Mouse (Mus musculus) intestine, embryonic 14.5 days (tissue): Measurements from ENCODE around the gene Ssrp1. TPM values are rescaled to one million over a fixed set of nuclear protein-coding genes. Genes with fewer than 3 reads are reported as not detected.

ENCODE experiments used
- ATAC-seq: fragments of 200-750 bp; cut with Nextera tagmentation; replicated peaks from 2 replicates; pipeline ENCODE4 v1.8.0; 2017; ENCODE audit warnings: low read depth, moderate number of reproducible peaks, moderate TSS enrichment, moderate library complexity; ENCODE audit not compliant: low FRiP score, low TSS enrichment
- DNase-seq: peaks from one replicate; pipeline ENCODE4 v3.0.0-alpha.2; 2018; ENCODE audit warnings: low spot score
- H3K27ac ChIP-seq: fragments of 300-500 bp; sonication (generic); 2 replicates; pipeline ENCODE4 v1.5.1; 2014; ENCODE audit warnings: low read depth, mild to moderate bottlenecking, control low read depth
- H3K27me3 ChIP-seq: fragments of 300-500 bp; sonication (generic); replicated peaks from 2 replicates; pipeline ENCODE4 v1.6.1; 2014; ENCODE audit warnings: low read length, control low read depth; ENCODE audit not compliant: control insufficient read depth, insufficient read depth
- H3K36me3 ChIP-seq: fragments of 300-500 bp; sonication (generic); 2 replicates; pipeline ENCODE4 v1.6.1; 2014; ENCODE audit warnings: low read length, control low read depth; ENCODE audit not compliant: control insufficient read depth, insufficient read depth
- H3K4me1 ChIP-seq: fragments of 300-500 bp; sonication (generic); replicated peaks from 2 replicates; pipeline ENCODE4 v1.6.1; 2014; ENCODE audit warnings: low read length, control low read depth, mixed read lengths; ENCODE audit not compliant: control insufficient read depth, insufficient read depth
- H3K4me2 ChIP-seq: fragments of 300-500 bp; sonication (generic); 2 replicates; pipeline ENCODE4 v1.6.1; 2014; ENCODE audit warnings: low read length
- H3K4me3 ChIP-seq: fragments of 300-500 bp; sonication (generic); 2 replicates; pipeline ENCODE4 v1.5.1; 2014; ENCODE audit warnings: low read depth, low read length, control low read depth, mixed read lengths
- H3K9ac ChIP-seq: fragments of 300-500 bp; sonication (generic); 2 replicates; pipeline ENCODE4 v1.6.1; 2014; ENCODE audit warnings: mild to moderate bottlenecking, low read length
- H3K9me3 ChIP-seq: fragments of 300-500 bp; sonication (generic); 2 replicates; pipeline ENCODE4 v1.6.1; 2016; ENCODE audit warnings: low read length, control low read depth; ENCODE audit not compliant: control insufficient read depth
- WGBS: fragments of 180-500 bp; shearing (Covaris S2); extraction: QIAGEN DNeasy Blood & Tissue Kit; methylation state at CpG from one replicate; pipeline ENCODE4 v1.1.7; 2014; 5-methylcytosine and 5-hydroxymethylcytosine counted together
- polyA plus RNA-seq: library from polyadenylated mRNA; unstranded; fragments of >200 nt; fragmentation: Nextera tagmentation; extraction: Ambion mirVana; gene quantifications from 2 replicates; pipeline ENCODE4 v1.2.1, GENCODE M21; 2014

The Ssrp1 gene
- polyA plus RNA-seq, 1 experiment from 2014 or later, result 308 TPM

GRCm38 (mm10) chr2:85059677-85060076 lies 22.6 kb downstream of the Ssrp1 start:
- Histone ChIP-seq H3K27me3 (no peaks in the 10 kb centered on the region), H3K9ac (no peak overlapping the region), H3K9me3 (no peaks in the 10 kb centered on the region), H3K36me3 (peaks cover 83% of the 10 kb centered on the region), H3K4me3 (no peak overlapping the region), H3K4me1 (peaks cover 15% of the 10 kb centered on the region), H3K4me2 (no peak overlapping the region), H3K27ac (no peak overlapping the region)
- no peak for DNase-seq
- WGBS, result 90% methylated on average over 6 of the region's 6 CpGs
- ATAC-seq, result no peak

DNA sequence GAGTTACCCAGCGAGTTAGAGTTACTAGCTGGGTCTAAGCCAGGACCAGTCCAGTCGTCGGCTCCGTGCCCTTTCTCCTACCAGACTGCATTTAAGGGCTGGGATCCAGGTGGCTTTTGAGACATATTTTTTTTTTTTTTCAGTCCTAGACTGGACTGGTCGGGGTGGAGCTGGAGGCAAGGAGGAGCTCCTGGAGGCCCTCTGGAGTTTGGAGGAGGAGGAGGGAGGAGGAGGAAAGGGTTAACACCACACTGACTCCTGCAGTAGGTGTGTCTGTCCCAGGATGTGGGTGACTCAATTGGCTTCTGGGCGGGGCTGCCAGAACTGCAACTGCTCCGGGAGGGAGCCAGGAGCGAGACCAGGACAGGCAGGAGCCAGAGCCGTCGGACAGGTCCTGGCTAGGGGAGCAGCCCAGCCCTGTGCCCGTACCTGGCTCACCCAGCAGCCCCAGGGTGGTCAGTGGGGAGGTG lies 23.6 kb downstream of the Ssrp1 start:
- peak overlapping the region; percentile 47 for H3K27ac ChIP-seq
- peaks cover 15% of the 10 kb centered on the region for H3K4me1 ChIP-seq
- WGBS, result 5% methylated on average over 11 of the region's 11 CpGs
- H3K36me3 ChIP-seq, result peaks cover 81% of the 10 kb centered on the region
- H3K4me2 ChIP-seq, result peak overlapping the region; percentile 55
- ATAC-seq (peak; percentile 89), DNase-seq (peak; percentile 77)
- peak overlapping the region; percentile 31; the same call in 1 of the 2 replicates for H3K9ac ChIP-seq
- H3K4me3 ChIP-seq, result peak overlapping the region; percentile 27
- H3K27me3 ChIP-seq, result no peaks in the 10 kb centered on the region
- no peaks in the 10 kb centered on the region for H3K9me3 ChIP-seq

DNA sequence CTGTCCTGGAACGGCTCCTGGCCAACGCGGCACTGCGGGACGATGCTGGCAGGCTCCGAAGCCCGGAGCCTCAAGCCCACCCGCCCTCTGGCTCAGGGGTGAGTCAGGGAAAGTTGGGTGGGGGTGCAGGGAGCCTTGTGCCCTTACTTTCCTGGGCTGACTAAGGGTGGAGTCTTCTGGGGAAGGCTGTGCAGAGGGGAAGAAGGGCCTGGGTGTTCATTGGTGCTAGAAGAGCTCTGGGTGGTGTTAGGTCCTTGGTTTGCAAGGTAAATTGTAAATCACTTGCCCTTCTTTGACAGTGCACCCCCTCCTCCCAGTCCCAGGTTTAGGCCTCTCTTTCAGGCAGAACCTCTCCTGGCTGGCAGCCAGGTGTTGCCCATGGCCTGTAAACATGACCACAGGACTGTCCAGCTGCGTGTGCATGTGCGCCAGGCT lies 24.1 kb downstream of the Ssrp1 start:
- peak overlapping the region; percentile 31; the same call in 1 of the 2 replicates for H3K9ac ChIP-seq
- peak overlapping the region; percentile 27 for H3K4me3 ChIP-seq
- H3K4me2 ChIP-seq, result peak overlapping the region; percentile 55
- H3K36me3 ChIP-seq, result peaks cover 81% of the 10 kb centered on the region
- no peaks in the 10 kb centered on the region for H3K9me3 ChIP-seq
- DNase-seq (no peak), ATAC-seq (peak; percentile 60)
- peak overlapping the region; percentile 47; the same call in 1 of the 2 replicates for H3K27ac ChIP-seq
- no peaks in the 10 kb centered on the region for H3K27me3 ChIP-seq
- WGBS, result 20% methylated on average over 10 of the region's 10 CpGs
- H3K4me1 ChIP-seq, result peaks cover 15% of the 10 kb centered on the region

DNA sequence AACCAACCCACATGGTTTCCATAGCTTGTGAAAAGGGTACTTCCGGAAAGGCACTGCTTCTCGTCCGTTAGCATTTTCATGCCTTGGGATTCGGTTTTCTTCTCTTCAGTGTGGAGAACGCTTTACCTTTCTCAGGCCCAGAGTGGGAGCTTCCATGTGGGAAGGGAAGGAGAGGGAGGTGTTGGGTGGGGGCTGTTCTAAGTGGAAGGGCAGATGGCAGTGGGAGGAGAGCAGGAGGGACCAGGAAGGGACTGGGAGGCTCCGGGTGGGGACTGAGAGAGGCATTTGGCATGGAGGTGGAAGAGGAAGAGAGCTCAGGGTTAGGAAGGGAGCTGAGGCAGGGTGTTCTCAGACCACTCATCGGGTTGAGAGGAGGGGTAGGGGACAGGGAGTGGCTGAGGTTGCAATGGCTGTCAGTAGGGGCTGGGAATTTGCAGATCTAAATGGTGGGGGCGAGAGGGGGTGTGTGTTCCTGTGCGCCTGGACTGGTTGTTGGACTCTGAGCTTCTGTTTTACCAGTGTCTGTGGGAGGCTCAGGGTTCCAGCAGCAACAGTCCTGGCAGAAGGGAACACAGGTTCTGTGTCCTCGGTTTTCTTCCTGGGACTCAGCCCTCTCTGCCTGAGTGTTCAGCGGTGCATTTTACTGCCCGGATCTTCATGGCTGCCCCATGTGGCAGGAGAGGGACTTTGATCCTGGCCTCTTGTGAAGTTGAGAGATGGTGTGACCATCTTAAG lies 28.3 kb downstream of the Ssrp1 start:
- no peak for ATAC-seq
- peaks cover 16% of the 10 kb centered on the region for H3K4me1 ChIP-seq
- no peak overlapping the region for H3K27ac ChIP-seq
- no peak overlapping the region for H3K4me3 ChIP-seq
- H3K4me2 ChIP-seq, result no peak overlapping the region
- peaks cover 64% of the 10 kb centered on the region for H3K36me3 ChIP-seq
- DNase-seq, result no peak
- no peaks in the 10 kb centered on the region for H3K9me3 ChIP-seq
- H3K27me3 ChIP-seq, result no peaks in the 10 kb centered on the region
- 65% methylated on average over 12 of the region's 12 CpGs for WGBS
- H3K9ac ChIP-seq, result no peak overlapping the region

DNA sequence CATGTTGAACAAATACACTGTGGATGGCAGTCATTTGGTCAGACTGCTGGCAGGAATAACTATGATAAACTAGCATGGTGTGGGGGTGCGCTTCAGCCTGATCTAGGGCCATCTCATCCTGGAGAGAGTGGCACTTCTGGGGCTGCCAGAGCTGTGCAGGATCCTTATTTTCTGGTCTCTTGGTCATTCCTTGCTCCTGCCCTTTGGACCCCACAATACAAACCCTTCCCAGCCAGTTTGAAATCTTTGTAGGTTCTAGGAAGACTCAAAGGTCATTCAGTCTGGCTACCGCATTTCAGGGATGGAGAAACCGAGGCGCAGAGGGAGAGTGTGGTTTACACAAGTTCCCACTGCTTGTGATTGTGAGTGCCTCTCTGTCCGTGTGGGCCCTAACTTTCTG lies 29.9 kb downstream of the Ssrp1 start:
- 97% methylated on average over 5 of the region's 5 CpGs for WGBS
- H3K4me3 ChIP-seq, result no peak overlapping the region
- H3K27ac ChIP-seq, result no peak overlapping the region
- peaks cover 4% of the 10 kb centered on the region; the same call in 1 of the 2 replicates for H3K4me1 ChIP-seq
- H3K9me3 ChIP-seq, result no peaks in the 10 kb centered on the region
- no peak for ATAC-seq
- DNase-seq, result no peak
- H3K4me2 ChIP-seq, result no peak overlapping the region
- H3K36me3 ChIP-seq, result peaks cover 72% of the 10 kb centered on the region
- no peak overlapping the region for H3K9ac ChIP-seq
- no peaks in the 10 kb centered on the region for H3K27me3 ChIP-seq

DNA sequence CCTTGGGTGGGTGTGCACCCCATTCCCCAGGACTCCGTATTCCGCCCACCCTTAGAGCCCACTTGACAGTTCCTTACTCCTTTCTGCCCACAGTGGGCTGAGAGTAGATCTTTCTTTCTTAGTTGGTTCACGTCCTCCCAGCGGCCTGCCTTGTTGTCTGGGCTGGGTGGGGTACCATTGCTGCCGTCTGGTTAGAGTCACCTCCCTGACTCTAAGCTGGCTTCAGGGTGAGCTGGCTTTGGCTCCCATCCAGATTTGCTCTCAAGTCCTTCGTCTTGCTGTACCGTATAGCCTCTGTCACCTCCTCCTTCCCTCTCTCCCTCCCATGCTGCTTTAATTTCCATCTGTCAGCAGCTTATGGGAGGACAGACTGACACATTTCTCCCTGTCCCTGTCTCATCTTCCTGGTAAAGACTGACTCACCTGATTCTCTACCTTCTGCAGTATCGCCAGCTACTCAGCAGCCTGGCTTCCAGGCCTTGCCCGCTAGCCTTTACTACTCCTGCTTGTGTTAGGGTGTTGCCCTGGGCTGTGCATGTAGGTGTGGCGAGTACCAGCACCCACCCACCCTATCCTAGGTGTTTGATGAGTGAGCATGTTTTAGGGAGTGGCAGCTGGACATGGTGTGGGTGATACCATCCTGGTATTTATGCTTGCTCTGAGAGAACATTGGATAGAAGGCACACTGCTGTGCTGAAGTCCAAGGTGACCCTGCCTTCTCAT lies 31.0 kb downstream of the Ssrp1 start:
- ATAC-seq, result peak; percentile 25; the same call in 1 of the 2 replicates
- Histone ChIP-seq H3K4me1 (peaks cover 4% of the 10 kb centered on the region; the same call in 1 of the 2 replicates), H3K4me3 (no peak overlapping the region), H3K36me3 (peaks cover 69% of the 10 kb centered on the region), H3K9me3 (no peaks in the 10 kb centered on the region), H3K4me2 (no peak overlapping the region), H3K27me3 (no peaks in the 10 kb centered on the region), H3K27ac (no peak overlapping the region), H3K9ac (no peak overlapping the region)
- 63% methylated on average over 10 of the region's 10 CpGs for WGBS
- no peak for DNase-seq

- peaks cover 64% of the 10 kb centered on the region for H3K36me3 ChIP-seq
These were observed 31.6 kb downstream of the Ssrp1 start for GRCm38 (mm10) chr2:85068626-85069025.

DNA sequence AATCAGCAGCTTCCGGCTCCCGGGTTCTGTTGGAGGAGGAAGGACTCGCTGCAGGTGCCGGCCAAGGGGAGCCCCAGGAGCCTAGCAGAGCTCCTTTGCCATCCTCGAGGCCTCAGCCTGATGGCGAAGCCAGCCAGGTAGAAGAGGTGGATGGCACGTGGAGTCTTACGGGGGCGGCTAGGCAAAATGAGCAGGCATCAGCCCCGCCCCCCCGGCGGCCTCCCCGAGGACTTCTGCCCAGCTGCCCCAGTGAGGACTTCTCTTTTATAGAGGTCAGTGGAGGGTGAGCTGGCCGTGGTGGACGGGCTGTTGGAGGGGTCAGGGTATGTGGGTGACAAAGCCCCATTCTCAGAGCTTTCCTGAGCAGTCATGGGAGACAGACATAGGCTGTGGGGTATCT lies 33.1 kb downstream of the Ssrp1 start:
- Histone ChIP-seq H3K9ac (no peak overlapping the region), H3K9me3 (no peaks in the 10 kb centered on the region), H3K4me2 (no peak overlapping the region), H3K4me3 (no peak overlapping the region), H3K27ac (no peak overlapping the region), H3K4me1 (peaks cover 4% of the 10 kb centered on the region; the same call in 1 of the 2 replicates), H3K36me3 (peaks cover 60% of the 10 kb centered on the region), H3K27me3 (no peaks in the 10 kb centered on the region)
- 75% methylated on average over 15 of the region's 15 CpGs for WGBS
- no peak for DNase-seq
- ATAC-seq, result no peak

More at GRCm38 (mm10) chr2:85068626-85069025, 31.6 kb downstream of the Ssrp1 start:
- peaks cover 4% of the 10 kb centered on the region; the same call in 1 of the 2 replicates for H3K4me1 ChIP-seq
- H3K9me3 ChIP-seq, result no peaks in the 10 kb centered on the region
- H3K27ac ChIP-seq, result no peak overlapping the region
- H3K4me3 ChIP-seq, result no peak overlapping the region
- DNase-seq (no peak), ATAC-seq (no peak)
- no peak overlapping the region for H3K4me2 ChIP-seq
- H3K27me3 ChIP-seq, result no peaks in the 10 kb centered on the region
- no peak overlapping the region for H3K9ac ChIP-seq
- WGBS, result 93% methylated on average over 2 of the region's 2 CpGs
